Mouse (Mus musculus): Measurements from ENCODE around the gene Folr1. TPM values are rescaled to one million over a fixed set of nuclear protein-coding genes. Genes with fewer than 3 reads are reported as not detected.

Folr1 gene
- total RNA-seq (2015): 0.74 and 1.9 TPM in 2 replicates
- total RNA-seq (2017): 0.37 TPM in 1 of 2 replicates, not detected in the other

DNA sequence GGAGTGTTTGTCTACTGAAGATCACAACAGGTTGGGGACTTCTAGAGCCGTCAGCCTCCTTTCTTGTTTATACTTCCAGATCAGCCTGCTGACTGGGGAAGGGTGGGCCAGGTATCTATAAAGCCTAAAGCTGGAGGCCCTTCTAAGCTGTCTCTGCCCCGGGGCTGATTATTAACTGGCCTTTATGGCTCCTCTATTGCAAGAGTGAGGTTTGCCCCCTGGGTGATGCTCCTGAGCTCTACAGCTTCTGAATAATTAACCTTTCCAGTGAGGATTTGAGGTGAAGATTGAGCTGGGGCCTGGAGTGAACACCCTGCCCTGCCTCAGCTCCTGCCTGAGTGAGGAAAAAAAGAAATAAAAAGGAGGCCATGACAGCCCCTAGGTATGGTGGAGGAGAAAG, at the start of gene Folr1:
TSS of gene Folr1 (minus strand) at position 160 of the 400 bp plus-strand sequence.
- ATAC-seq (replicated peaks; ENCODE audit: poor library complexity): no peak

GRCm38 (mm10) chr7:101918071-101918470, 47.5 kb upstream of the Folr1 start:
- ATAC-seq (replicated peaks; ENCODE audit: poor library complexity): peak; percentile 94

DNA sequence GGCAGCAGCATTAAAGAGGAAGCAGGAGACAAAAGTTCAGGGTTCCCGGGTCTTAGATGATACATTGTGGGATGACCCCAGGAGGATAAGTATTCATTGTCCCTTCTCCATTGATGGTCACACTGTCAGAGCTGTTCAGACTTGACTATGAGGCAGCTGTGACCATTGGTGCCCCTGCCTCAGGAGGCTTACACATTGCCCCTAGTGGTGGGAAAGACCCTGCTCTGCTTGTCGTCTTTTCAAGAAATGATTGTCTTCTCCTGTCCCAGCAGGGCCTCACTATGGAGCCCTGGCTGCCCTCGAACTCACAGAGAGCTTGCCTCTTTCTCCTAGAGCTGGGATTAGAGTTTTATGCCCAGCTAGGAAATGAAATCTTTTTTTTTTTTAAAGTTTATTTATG, 41.4 kb upstream of the Folr1 start:
- ATAC-seq (replicated peaks; ENCODE audit: poor library complexity): no peak

DNA sequence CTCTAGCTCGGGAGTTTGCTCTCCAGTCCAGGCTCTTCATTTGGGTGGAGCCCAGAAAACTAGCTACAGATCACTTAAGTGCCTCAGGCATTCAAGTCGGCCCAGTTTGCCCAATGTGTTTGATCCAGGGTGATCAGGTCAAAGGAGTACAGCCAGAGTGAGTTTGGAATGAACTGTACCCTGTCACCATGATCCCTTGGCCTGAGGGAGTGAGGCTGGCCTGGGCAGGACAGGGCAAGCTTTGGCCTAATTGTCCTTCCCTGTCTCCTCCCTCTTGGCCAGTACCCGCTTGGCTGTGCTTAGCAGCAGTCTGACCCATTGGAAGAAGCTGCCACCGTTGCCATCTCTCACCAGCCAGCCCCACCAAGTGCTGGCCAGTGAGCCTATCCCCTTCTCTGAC, 39.5 kb upstream of the Folr1 start:
- no peak for ATAC-seq (replicated peaks; ENCODE audit: poor library complexity)

DNA sequence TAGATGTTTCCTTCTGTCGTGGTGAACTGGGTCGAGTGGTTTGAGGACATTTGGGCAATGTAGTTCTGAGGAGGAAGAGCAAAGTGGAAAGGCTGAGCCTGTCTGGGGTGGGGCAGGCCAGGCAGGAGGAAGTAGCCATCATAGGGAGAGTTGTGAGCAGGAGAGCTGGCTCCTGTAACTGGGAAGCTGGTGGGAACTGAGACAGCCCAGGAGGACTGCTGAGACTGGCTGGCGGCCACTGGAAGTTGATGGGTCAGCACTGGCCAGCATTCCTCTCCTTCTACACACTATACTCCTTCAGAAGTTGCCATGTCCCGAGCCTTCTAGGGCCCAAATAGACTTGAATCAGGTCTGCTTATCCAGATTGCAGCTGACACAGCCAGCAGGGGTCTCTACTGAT, 37.8 kb upstream of the Folr1 start:
- ATAC-seq (replicated peaks; ENCODE audit: poor library complexity): peak; percentile 12; the same call in 1 of the 2 replicates

- ATAC-seq (replicated peaks; ENCODE audit: poor library complexity): no peak
Measured at GRCm38 (mm10) chr7:101906696-101907095, 36.1 kb upstream of the Folr1 start.

DNA sequence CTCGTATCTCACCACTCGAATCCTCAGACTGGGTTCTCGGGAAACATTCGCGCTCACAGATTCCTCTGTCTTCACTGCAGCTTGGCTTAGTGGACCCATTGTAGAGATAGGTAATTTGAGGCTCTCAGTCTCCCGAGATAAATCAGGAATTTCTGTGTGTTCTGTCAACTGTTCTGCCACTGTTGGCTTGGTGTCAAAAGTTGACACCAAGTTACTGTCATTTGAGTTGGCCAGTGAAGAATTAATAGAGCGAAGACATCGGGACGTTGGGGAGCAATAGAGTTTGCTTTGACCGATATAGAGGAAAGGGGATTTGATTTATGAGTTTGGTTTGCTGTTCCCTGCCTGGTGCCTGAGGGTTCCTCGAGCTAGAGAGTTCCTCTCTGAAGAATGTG, 35.7 kb upstream of the Folr1 start, which contains the start of gene Tomt:
TSS of gene Tomt (minus strand) at position 73 of the 395 bp plus-strand sequence.
- no peak for ATAC-seq (replicated peaks; ENCODE audit: poor library complexity)

DNA sequence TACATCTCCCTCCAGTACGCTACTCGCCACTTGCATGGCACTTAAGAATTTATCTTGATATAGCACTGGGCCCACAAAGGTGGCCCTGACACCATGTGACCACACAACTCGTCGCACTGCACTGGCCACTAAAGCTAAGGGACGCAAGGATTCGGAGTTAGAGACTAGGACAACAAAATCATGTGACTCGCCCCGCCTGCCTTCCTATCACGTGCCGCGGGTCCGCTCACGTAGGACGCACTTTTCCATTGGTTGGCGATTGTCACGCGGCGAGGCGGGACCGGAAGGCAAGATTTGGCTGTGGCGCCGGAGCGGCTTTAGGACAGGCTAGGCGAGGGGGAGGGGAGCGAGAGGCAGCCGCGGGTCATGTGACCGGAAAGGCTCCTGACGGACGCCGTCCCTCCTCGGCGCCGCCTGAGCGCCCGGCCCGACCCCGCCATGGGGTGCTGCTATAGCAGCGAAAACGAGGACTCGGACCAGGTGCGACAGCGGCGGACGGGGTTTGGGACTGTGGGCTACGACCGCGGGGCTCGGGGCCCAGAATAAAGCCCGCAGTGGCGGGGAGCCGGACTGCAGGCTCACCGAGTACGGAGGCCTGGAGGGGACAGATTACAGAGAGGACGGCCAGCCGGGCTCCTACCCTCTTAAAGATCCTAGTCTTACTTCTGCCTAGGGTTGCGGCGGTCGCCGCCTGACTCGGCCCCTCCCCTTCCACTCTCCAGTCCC, 35.1 kb upstream of the Folr1 start, which contains the start of gene Lamtor1:
TSS of gene Lamtor1 (plus strand) at position 344 of the 726 bp plus-strand sequence.
- peak; percentile 90 for ATAC-seq (replicated peaks; ENCODE audit: poor library complexity)

- ATAC-seq (replicated peaks; ENCODE audit: poor library complexity): no peak
Measured at GRCm38 (mm10) chr7:101902846-101903245, 32.3 kb upstream of the Folr1 start.

DNA sequence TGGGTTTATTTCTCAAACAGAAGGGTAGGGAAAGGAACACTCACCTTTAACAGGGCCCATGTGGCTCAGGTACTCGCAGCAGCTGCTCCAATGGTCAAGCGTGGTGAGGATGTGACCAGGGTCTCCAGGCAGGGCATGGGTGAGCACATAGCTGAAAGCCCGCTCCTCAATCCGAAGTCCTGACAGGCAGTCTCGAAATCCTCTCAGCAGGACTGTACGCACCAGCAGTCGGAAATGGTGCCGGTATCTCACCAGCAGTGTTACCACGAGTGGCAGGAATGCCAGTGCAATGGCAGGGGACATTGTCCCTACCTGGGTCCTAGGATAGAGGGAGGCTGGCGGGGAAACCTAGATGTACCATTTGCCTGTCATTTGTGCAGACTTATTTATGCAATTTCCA, 31.4 kb upstream of the Folr1 start:
- ATAC-seq (replicated peaks; ENCODE audit: poor library complexity): no peak

GRCm38 (mm10) chr7:101900331-101901097, 29.9 kb upstream of the Folr1 start:
- no peak for ATAC-seq (replicated peaks; ENCODE audit: poor library complexity)

- peak; percentile 93 for ATAC-seq (replicated peaks; ENCODE audit: poor library complexity)
Measured at GRCm38 (mm10) chr7:101896104-101897066, 25.8 kb upstream of the Folr1 start.

- no peak for ATAC-seq (replicated peaks; ENCODE audit: poor library complexity)
Measured at GRCm38 (mm10) chr7:101895695-101896094, 25.1 kb upstream of the Folr1 start.

DNA sequence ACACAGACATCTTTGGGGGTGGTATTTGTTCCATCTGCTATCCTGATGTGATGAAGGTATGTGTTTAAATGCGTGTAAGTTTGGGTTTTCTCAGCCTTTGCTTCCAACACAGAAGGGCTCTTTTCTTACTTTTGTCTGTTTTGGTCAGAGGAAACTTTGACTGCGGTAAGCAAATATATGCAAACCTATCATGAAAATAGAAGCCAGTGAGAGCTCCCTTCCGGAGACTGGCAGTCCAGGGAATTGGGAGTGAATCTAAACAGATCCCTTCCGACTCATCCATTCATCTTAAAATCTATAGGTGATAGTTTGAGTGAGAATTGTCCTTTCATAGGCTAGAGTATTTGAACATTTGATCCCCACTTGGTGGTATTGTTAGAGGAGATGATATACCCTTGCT, 17.9 kb upstream of the Folr1 start:
- no peak for ATAC-seq (replicated peaks; ENCODE audit: poor library complexity)

GRCm38 (mm10) chr7:101886274-101886673, 15.7 kb upstream of the Folr1 start:
- ATAC-seq (replicated peaks; ENCODE audit: poor library complexity): no peak

- ATAC-seq (replicated peaks; ENCODE audit: poor library complexity): peak; percentile 50; the same call in 1 of the 2 replicates
Measured at GRCm38 (mm10) chr7:101884160-101884559, 13.6 kb upstream of the Folr1 start.

GRCm38 (mm10) chr7:101882413-101883154, 12.0 kb upstream of the Folr1 start:
- no peak for ATAC-seq (replicated peaks; ENCODE audit: poor library complexity)

DNA sequence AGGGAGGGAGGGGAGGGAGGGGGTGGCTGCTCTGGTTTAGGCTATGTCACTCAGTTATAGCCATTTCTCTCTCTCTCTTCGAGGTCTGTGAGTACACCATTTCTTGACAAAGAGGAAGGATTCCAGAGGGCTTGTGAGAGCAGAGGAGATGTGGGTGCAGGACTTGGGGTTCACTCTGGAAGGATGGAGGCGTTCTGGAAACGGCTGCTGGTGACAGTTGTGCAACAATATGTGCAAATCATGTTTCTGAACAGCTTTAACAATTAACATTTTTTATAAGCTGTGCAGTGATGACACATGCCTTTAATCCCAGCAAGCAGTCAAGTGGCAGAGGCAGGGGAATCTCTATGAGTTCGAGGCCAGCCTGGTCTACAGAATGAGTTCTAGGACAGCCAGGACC, 10.3 kb upstream of the Folr1 start:
- ATAC-seq (replicated peaks; ENCODE audit: poor library complexity): peak; percentile 26; the same call in 1 of the 2 replicates

DNA sequence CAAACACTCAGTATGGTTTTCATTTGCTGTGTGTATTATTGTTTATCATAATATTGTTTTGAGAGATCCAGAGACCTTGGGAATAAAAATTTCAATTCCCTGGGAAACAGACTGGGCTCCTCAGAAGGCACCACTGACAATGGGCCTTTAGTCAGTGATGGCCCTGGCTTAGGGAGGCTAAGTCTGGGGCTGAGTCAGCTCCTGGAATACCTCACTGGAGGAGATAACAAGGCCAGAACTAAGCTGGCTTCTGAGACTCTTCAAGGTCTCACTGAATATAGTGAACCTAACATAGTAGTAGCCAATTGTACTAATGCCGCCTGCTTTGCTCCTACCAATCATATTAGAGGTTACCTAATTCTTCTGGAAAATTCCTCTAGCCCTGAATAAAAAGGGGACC, 5.4 kb upstream of the Folr1 start:
- ATAC-seq (replicated peaks; ENCODE audit: poor library complexity): no peak

DNA sequence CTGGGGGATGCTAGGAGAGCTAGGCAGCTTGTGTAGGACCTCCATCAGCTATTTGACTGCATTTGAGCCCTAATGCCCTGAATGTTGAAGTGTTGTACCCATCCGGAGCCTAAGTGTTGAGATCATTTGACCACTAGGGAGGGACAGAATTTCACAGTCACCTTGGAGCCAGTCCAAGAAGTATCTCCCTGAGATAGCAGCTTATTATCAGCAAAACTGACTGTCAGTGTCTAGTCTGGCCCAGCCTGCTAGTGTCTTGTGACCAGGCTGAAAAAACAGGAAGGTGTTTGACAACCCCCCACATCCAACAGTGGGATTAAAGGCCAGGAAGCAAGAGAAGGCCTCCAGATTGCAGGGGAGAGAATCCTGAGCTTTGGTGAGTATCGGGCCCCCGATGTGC, 708 bp upstream of the Folr1 start:
- peak; percentile 57 for ATAC-seq (replicated peaks; ENCODE audit: poor library complexity)
